Mouse (Mus musculus): ENCODE data around the gene Nptxr.

Gene Nptxr

DNA sequence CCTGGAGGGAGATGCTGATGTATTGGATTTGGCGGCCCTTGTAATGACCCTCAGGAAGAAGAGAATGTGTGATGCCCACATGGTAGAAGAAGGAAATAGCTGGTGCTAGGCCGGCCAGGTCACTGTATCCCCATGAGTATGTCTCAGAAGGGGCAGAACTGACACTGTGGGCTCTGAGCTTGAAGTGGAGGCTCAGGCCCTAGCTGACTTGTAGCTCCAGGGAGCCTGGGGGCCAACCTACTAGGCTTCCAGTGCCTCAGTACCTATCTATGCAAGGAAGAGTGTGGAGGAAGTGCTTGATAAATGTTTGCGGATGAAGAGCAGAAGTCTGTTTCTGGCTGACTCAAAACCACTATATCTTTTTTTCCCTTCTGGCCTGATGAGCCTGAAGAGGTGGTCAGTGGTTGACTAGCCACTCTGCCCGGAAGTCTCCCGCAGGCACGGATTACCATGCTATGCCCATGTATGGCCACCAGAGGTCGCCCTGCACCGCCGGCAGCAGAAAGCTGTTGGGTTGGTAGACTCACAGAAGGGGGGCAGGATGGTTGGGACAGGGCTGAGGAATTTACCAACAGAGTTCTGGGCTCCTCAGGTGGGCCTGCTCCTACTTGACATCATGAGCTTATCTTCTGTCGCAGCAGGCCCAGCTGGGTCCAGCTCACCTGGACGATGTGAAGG, 51.7 kb downstream of the Nptxr start:
- DNase-seq (ENCODE audit: low spot score), result peak; percentile 76

GRCm38 (mm10) chr15:79751772-79752171, 52.8 kb downstream of the Nptxr start:
- DNase-seq (ENCODE audit: low spot score), result no peak

DNA sequence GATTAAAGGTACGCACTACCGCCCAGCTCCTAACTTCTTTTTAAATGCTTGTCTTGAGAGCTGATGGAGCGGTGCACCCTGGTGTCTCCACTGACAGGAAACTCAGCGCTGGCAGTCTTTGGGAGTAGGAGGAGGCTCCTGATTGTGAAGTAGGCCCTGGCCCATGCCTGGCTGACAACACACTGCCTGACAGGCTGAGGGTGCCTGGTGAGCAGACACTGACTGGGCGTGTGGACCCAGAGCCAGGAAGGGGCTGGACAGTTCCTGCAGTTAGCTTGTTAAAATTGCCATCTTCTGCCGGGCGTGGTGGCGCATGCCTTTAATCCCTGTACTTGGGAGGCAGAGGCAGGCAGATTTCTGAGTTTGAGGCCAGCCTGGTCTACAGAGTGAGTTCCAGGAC, 54.3 kb downstream of the Nptxr start:
- DNase-seq (ENCODE audit: low spot score), result no peak

GRCm38 (mm10) chr15:79749162-79749561, 55.4 kb downstream of the Nptxr start:
- no peak for DNase-seq (ENCODE audit: low spot score)

- DNase-seq (ENCODE audit: low spot score), result peak; percentile 60
Observed at GRCm38 (mm10) chr15:79747998-79748397, 56.6 kb downstream of the Nptxr start.

GRCm38 (mm10) chr15:79745883-79746282, 58.7 kb downstream of the Nptxr start:
- DNase-seq (ENCODE audit: low spot score), result no peak

- no peak for DNase-seq (ENCODE audit: low spot score)
Observed at GRCm38 (mm10) chr15:79745312-79745711, 59.3 kb downstream of the Nptxr start.

- no peak for DNase-seq (ENCODE audit: low spot score)
Observed at GRCm38 (mm10) chr15:79744742-79745141, 59.8 kb downstream of the Nptxr start.

- DNase-seq (ENCODE audit: low spot score), result no peak
Observed at GRCm38 (mm10) chr15:79744001-79744400, 60.6 kb downstream of the Nptxr start.

- no peak for DNase-seq (ENCODE audit: low spot score)
Observed at GRCm38 (mm10) chr15:79742706-79743023, 61.9 kb downstream of the Nptxr start.

DNA sequence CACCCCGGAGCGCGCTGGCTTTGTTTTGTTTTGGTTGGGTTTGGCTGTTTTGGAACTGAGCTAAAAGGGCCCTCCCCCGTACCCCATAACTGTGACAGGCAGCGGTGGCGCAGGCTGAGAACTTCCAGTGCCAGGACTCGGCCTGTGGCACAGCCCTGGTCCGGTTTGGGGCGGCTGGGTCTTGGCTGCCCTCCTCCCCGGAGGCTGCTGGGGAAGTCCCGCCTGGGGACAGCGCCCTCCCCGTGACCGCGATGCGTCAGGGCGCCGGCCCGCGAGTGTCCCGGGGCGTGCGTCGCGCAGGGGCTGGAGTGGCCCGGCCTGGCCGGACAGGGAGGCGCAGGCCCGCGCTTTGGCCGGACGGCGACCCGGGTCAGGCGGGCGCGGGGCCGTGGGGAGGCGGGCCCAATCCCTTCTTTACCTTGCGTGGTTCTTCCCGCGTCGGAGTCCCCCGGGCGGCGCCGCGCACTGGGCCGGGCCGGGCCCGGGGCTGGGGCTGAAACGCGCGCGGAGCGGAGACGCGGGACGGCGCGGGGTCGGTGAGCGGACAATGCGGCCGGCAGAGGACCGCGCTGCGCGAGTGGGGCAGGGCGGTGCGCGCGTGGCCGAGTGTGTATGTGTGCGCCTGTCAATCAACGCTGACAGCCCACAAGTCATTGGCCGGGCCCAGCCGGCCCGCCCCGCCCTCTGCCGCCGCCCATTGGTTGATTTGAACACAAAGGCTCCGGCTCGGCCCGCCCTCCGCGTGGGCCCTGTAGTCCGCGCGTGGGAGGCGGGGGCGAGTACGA, 62.5 kb downstream of the Nptxr start, which contains the start of gene Sun2:
Gene Sun2 (minus strand): TSS at position 616 of the 785 bp plus-strand sequence.
- DNase-seq (ENCODE audit: low spot score), result peak; percentile 89

- peak; percentile 30 for DNase-seq (ENCODE audit: low spot score)
Observed at GRCm38 (mm10) chr15:79741173-79741858, 63.2 kb downstream of the Nptxr start.

DNA sequence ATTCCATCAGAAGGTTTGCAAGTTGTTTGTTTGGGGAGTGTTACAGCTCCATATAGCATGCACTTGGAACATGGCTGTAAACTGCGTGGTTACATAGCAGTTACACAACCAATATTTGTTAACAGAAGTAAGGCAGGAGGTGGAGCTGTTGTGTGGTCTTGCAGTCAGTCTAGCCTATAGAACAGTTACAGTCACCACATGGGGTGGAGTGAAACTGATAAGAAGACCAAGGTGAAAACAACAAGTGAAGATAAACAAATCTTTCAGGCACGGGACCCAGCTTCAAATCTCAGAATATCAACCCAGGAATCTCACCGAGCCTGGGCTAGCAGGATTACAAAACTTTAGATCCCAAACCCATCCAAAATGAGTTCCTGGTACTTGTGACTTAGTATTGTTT, 63.8 kb downstream of the Nptxr start:
- DNase-seq (ENCODE audit: low spot score), result no peak
